Mouse (Mus musculus): ENCODE data around the gene Atad3a. TPM values are rescaled to one million over a fixed set of nuclear protein-coding genes. Genes with fewer than 3 reads are reported as not detected.
A peak's percentile ranks its signal among the peaks of the same experiment; 100 is the strongest.

Gene Atad3a
- total and polyA plus RNA-seq, 2 experiments from 2014 or later = 68.6 to 79.2 TPM

DNA sequence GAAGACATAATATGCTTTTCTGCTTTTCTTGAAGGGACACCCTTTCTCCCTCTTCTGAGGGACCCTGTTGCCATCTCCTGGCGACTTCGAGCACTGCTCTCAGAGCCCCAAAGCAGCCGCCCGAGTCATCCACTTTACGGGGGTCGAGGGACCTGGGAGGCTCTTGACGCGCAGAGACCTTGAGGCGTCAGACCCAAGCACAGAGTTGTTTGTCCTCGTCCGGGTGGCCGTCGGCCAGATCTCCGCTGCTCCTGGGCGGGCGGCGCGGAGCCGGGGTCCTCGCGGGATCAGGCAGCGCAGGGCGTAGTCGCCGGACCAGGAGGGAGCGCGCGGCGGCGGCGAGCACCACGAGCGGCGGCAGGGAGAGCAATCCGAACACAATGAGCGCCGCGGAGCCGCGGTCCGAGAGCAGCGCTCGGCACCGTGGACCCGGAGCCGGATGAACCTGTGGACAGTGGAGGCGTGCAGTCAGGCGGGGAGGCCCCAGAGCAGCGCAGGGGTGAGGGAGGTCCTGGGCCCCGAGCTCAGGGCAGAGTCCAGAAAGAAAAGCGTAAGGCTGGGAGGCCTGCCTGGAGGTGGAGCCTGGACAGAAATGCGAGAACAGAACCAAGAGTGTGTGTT is 23.3 kb upstream of the Atad3a start:
- no peaks in the 10 kb centered on the region for H3K9me3 ChIP-seq (ENCODE audit: low read length)
- peak overlapping the region; percentile 96 for H3K9ac ChIP-seq
- H3K4me3 ChIP-seq (ENCODE audit: low read depth, low read length) = peak overlapping the region; percentile 64
- DNase-seq = peak; percentile 89
- peak; percentile 80 for TF ChIP-seq CTCF (IDR thresholded peaks at IDR 0.05; ENCODE audit: low read depth)
- H3K4me1 ChIP-seq (ENCODE audit: insufficient read depth) = peaks cover 2% of the 10 kb centered on the region; the same call in 1 of the 2 replicates
- H3K27me3 ChIP-seq (ENCODE audit: insufficient read depth, low read length) = no peaks in the 10 kb centered on the region
- H3K4me2 ChIP-seq (ENCODE audit: low read depth) = peak overlapping the region; percentile 76
- 4% methylated on average over 51 of the region's 52 CpGs for WGBS
- no peaks in the 10 kb centered on the region for H3K36me3 ChIP-seq (ENCODE audit: insufficient read depth)
- H3K27ac ChIP-seq (ENCODE audit: low read depth, low read length) = peak overlapping the region; percentile 88
- peak; percentile 94 for ATAC-seq

DNA sequence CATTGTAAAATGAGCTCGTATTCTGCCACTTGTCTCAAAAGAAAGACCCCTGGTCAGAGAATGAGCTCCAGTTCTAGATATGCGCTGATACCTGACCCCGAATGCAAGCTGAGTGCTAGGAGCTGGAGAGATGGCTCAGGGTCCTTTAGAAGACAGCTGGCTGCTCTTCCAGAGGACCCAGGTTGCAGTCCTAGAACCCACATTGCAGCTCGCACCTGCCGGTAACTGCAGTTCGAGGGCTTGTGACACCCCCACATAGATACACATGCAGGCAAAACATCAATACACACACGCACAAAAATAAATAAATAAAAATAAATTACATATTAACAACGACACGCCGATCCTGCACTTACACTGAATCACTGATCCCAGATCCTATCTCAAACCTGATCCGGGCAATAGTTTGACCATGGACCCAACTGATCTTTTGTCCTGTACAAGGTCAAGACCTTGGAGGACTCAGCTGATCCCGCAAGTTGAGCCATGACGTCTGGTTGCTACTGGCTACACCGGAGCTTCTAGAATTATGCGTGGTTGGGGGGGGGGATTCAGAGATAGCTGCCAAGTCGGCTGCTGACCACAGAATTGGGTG is 22.7 kb upstream of the Atad3a start:
- Histone ChIP-seq H3K36me3 (ENCODE audit: insufficient read depth) (no peaks in the 10 kb centered on the region), H3K9me3 (ENCODE audit: low read length) (no peaks in the 10 kb centered on the region), H3K4me2 (ENCODE audit: low read depth) (peak overlapping the region; percentile 76), H3K27ac (ENCODE audit: low read depth, low read length) (peak overlapping the region; percentile 88), H3K4me1 (ENCODE audit: insufficient read depth) (peaks cover 2% of the 10 kb centered on the region; the same call in 1 of the 2 replicates), H3K9ac (peak overlapping the region; percentile 96), H3K4me3 (ENCODE audit: low read depth, low read length) (peak overlapping the region; percentile 64), H3K27me3 (ENCODE audit: insufficient read depth, low read length) (no peaks in the 10 kb centered on the region)
- ATAC-seq (peak; percentile 5; the same call in 1 of the 2 replicates), DNase-seq (no peak)
- 35% methylated on average over 16 of the region's 16 CpGs for WGBS
- no peak for TF ChIP-seq CTCF (IDR thresholded peaks at IDR 0.05; ENCODE audit: low read depth)

DNA sequence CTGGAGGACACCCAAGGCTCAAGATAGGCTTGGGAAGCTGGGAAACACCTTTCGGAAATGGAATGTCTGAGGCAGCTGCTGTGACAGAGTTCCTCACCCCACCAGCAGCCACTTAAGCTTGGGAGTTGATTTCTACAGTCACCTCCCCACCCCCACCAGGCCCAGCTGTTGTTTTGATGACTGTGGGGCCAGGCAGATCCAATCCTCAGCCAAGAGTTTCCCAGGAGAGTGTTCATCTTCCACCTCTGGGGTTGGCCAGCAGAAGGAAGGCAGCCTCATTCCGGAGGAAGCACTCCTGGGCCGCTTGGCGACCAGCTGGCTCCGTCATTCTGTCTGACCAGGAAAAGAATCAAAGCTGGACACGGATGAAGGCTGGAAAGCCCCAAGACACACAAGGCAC is 20.0 kb upstream of the Atad3a start:
- Histone ChIP-seq H3K27ac (ENCODE audit: low read depth, low read length) (no peak overlapping the region), H3K4me2 (ENCODE audit: low read depth) (no peak overlapping the region), H3K36me3 (ENCODE audit: insufficient read depth) (no peaks in the 10 kb centered on the region), H3K9ac (no peak overlapping the region), H3K9me3 (ENCODE audit: low read length) (no peaks in the 10 kb centered on the region), H3K4me1 (ENCODE audit: insufficient read depth) (peaks cover 2% of the 10 kb centered on the region; the same call in 1 of the 2 replicates), H3K4me3 (ENCODE audit: low read depth, low read length) (no peak overlapping the region), H3K27me3 (ENCODE audit: insufficient read depth, low read length) (no peaks in the 10 kb centered on the region)
- no peak for ATAC-seq
- WGBS = 50% methylated on average over 6 of the region's 6 CpGs
- no peak for DNase-seq
- TF ChIP-seq CTCF (IDR thresholded peaks at IDR 0.05; ENCODE audit: low read depth) = no peak

DNA sequence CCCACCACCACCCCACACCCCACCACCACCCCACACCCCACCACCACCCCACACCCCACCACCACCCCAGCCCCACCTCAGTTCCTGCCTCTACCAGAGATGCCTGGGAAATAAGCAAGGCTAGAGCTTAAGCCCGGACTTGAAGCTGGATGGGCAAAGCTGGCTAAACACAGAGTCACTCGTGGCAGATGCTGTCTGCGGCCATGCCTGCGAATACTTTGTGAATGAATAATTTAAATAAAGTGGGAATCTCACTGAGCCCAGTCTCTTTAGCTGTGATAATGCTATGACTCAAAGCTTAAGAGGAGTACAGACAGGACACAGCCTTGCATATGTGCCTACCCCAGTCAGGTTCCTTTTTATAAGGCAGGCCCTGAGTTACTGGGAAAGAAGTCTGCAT is 18.6 kb upstream of the Atad3a start:
- Histone ChIP-seq H3K4me1 (ENCODE audit: insufficient read depth) (peaks cover 11% of the 10 kb centered on the region), H3K27me3 (ENCODE audit: insufficient read depth, low read length) (no peaks in the 10 kb centered on the region), H3K4me2 (ENCODE audit: low read depth) (no peak overlapping the region), H3K36me3 (ENCODE audit: insufficient read depth) (no peaks in the 10 kb centered on the region), H3K27ac (ENCODE audit: low read depth, low read length) (no peak overlapping the region), H3K4me3 (ENCODE audit: low read depth, low read length) (no peak overlapping the region), H3K9ac (no peak overlapping the region), H3K9me3 (ENCODE audit: low read length) (no peaks in the 10 kb centered on the region)
- DNase-seq (no peak), ATAC-seq (no peak)
- 84% methylated on average over 4 of the region's 4 CpGs for WGBS
- TF ChIP-seq CTCF (IDR thresholded peaks at IDR 0.05; ENCODE audit: low read depth) = no peak

DNA sequence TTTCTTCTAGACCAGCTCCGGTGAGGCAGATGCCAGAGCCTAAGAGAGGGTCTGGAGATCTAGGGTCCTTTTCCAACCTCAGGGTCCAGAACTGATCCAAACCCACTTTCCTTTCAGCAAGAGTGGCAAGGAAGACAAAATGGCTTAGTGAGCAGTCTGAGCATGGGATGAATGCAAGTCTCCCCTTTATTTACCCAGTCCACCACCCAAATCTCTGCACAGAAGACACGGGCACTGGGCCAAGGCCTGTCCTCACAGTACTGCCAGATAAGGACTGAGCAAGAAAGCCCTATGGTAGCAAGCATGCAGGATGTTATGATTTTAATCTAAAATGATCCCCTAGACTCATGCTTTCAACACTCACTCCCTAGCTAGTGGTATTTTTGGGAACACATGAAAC is 16.9 kb upstream of the Atad3a start:
- no peak for DNase-seq
- Histone ChIP-seq H3K4me1 (ENCODE audit: insufficient read depth) (peaks cover 10% of the 10 kb centered on the region), H3K36me3 (ENCODE audit: insufficient read depth) (no peaks in the 10 kb centered on the region), H3K27ac (ENCODE audit: low read depth, low read length) (no peak overlapping the region), H3K9ac (no peak overlapping the region), H3K4me3 (ENCODE audit: low read depth, low read length) (no peak overlapping the region), H3K9me3 (ENCODE audit: low read length) (no peaks in the 10 kb centered on the region), H3K4me2 (ENCODE audit: low read depth) (no peak overlapping the region), H3K27me3 (ENCODE audit: insufficient read depth, low read length) (no peaks in the 10 kb centered on the region)
- no peak for ATAC-seq
- TF ChIP-seq CTCF (IDR thresholded peaks at IDR 0.05; ENCODE audit: low read depth) = no peak
- 85% methylated on average over 2 of the region's 2 CpGs for WGBS

DNA sequence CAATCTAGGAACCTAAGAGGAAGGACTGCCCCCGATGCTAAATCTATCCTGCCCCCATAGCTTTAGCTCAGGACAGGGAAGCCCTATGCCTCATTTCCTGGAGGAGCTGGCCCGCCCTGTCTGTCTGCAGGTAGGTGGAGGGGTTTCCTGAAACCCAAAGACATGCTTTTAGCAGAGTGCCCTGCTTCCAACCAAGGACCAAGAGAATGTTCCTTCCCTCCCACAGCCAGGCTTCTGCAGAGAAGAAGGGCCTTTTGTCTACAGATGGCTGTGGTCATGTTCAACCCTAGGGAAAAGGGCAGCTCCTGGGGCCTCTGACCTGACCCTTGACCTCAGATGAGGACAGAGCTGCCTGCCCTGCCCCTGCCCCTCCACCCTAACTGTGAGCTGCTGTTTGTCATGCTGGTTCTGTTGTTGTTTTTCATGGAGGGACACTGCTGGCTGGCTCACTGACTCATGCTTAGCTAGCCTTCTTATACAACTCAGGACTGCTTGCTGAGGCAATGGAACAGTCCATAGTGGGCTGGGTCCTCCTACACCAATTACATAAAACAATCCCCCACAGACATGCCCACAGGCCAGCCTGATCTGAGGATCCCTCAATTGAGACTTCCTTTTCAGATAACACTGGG is 15.9 kb upstream of the Atad3a start:
- no peak overlapping the region for H3K27ac ChIP-seq (ENCODE audit: low read depth, low read length)
- H3K9ac ChIP-seq = no peak overlapping the region
- no peak overlapping the region for H3K4me2 ChIP-seq (ENCODE audit: low read depth)
- no peaks in the 10 kb centered on the region for H3K9me3 ChIP-seq (ENCODE audit: low read length)
- DNase-seq (no peak), ATAC-seq (no peak)
- no peaks in the 10 kb centered on the region for H3K27me3 ChIP-seq (ENCODE audit: insufficient read depth, low read length)
- no peaks in the 10 kb centered on the region for H3K36me3 ChIP-seq (ENCODE audit: insufficient read depth)
- no peak overlapping the region for H3K4me3 ChIP-seq (ENCODE audit: low read depth, low read length)
- H3K4me1 ChIP-seq (ENCODE audit: insufficient read depth) = peaks cover 10% of the 10 kb centered on the region
- 71% methylated on average over 2 of the region's 2 CpGs for WGBS
- TF ChIP-seq CTCF (IDR thresholded peaks at IDR 0.05; ENCODE audit: low read depth) = no peak

DNA sequence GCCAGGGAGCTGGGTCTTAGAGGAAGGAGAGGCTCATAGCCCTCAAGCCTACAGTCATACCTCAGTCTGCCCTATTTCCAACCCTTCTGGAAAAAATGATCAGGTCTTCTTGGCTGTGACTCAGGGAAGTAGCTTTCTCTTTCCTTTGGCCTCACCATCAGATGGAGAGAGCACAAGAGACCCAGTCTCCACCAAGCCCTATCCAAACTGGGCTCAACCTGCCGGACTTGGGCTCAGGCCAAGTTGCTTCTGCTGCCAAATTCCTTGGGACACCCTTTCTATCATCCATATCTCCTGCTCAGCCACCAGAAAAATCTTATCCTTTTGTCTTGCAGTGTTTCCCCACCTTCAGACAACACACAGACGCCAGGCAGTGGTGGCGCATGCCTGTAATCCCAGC is 15.0 kb upstream of the Atad3a start:
- H3K27me3 ChIP-seq (ENCODE audit: insufficient read depth, low read length) = no peaks in the 10 kb centered on the region
- H3K4me2 ChIP-seq (ENCODE audit: low read depth) = no peak overlapping the region
- no peak overlapping the region for H3K9ac ChIP-seq
- DNase-seq (no peak), ATAC-seq (no peak)
- H3K4me1 ChIP-seq (ENCODE audit: insufficient read depth) = peaks cover 10% of the 10 kb centered on the region
- H3K9me3 ChIP-seq (ENCODE audit: low read length) = no peaks in the 10 kb centered on the region
- no peak overlapping the region for H3K4me3 ChIP-seq (ENCODE audit: low read depth, low read length)
- WGBS = 55% methylated on average over 3 of the region's 3 CpGs
- H3K27ac ChIP-seq (ENCODE audit: low read depth, low read length) = no peak overlapping the region
- no peak for TF ChIP-seq CTCF (IDR thresholded peaks at IDR 0.05; ENCODE audit: low read depth)
- H3K36me3 ChIP-seq (ENCODE audit: insufficient read depth) = no peaks in the 10 kb centered on the region

All from forebrain, postnatal 0 days (tissue).